Mouse (Mus musculus) kidney, postnatal 4 days (tissue): ENCODE results near the gene Dysf.

Experiments
- DNase-seq, 2 experiments: peaks; one replicate each; pipeline ENCODE4 v3.0.0; 2021; ENCODE audit warnings: mixed read lengths in 2 of 2

Dysf gene

DNA sequence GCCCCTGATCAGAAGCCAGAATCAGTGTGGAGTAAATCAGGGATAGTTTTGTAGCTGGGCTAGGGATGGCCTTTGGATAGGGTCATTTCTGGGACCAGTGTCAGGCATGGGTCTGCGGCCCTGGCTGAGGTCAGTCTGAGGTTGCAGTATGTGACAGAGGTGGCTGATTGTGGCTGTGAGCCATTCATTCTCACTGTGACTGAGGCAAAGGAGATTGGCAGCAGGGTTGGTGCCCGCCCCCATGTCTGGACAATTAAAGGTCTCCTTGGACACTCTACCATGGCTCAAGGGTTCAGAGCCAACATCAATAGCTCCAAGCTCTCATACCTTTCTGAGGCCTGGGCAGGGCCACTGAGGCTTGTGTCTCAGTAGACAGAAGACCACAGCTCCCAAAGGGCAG, 227.0 kb downstream of the Dysf start:
- no peak for DNase-seq

DNA sequence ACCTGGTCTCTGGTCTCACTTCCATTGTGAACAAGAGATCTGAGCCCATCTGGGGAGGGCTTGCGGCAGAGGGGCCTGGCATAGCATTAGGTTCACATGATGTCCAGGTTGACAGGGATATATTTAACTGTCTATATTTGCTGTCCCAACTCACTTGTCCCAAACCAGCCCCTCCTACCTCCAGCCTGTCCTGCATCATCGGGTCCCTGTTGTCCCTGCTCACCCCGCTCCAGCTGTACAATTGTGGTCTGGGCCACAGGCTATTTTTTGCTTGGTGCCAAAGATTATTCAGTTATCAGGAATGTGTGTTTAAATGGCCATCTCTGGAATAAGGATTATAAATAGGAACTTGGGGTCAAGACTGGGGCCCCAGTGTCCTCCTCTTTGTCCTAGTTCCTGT, 235.0 kb downstream of the Dysf start:
- no peak for DNase-seq

DNA sequence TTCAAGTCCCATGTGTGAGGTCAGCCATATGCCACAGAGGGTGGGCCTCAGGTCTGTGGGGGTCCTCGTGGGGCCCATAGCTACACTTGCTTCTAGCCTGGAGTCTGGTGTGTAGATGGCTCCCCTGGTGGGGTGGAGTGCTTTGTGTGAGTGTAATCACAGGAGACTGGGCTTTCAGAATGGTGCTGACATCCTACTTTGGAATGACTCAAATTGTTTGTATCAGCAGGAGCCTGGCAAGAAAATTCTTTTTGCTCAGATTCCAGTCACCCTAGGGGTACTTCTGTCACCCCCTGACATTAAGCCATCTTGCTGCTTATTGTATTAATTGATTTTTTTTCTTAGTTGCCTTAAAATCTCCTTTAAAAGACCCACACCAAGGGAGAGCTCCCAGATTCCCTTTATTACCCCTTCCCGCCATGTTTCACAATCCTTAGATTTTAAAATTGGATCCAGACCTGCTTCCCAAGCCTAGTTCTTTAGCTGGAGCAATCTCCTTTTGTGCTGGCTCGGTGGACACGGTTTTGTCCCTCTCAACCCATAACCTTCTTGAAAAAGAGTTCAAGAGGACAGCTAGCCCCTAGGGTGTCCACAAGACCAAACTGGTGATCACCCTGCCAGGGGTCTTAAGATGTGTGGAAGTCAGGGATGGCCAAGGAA, 237.8 kb downstream of the Dysf start:
- DNase-seq: no peak

DNA sequence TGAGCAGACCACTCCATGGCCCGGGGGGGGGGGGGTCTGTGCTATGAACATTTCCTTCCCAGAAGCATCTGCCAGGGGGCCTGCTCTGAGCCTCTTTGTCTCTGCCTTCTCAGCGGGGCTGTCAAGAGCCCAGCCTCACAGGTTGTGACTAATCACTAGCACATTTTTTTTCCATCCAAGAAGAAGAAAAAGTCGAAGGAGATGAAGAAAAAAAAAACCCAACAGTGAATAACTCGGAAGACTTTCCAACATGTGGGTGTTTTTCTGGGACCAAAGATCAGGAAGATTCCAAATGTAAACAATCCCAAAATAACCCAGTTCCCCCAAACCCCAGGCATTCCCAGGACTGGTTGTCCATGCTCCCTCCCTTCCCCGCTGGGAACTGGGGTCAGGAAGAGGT, 238.6 kb downstream of the Dysf start:
- DNase-seq: no peak
